Mouse (Mus musculus) liver (tissue): ENCODE data around the gene Elp5.
A peak's percentile ranks its signal among the peaks of the same experiment; 100 is the strongest.

Experiments
- DNase-seq: peaks from one replicate; pipeline ENCODE4 v3.0.0-alpha.2; 2020; ENCODE audit warnings: mixed read lengths

The Elp5 gene

DNA sequence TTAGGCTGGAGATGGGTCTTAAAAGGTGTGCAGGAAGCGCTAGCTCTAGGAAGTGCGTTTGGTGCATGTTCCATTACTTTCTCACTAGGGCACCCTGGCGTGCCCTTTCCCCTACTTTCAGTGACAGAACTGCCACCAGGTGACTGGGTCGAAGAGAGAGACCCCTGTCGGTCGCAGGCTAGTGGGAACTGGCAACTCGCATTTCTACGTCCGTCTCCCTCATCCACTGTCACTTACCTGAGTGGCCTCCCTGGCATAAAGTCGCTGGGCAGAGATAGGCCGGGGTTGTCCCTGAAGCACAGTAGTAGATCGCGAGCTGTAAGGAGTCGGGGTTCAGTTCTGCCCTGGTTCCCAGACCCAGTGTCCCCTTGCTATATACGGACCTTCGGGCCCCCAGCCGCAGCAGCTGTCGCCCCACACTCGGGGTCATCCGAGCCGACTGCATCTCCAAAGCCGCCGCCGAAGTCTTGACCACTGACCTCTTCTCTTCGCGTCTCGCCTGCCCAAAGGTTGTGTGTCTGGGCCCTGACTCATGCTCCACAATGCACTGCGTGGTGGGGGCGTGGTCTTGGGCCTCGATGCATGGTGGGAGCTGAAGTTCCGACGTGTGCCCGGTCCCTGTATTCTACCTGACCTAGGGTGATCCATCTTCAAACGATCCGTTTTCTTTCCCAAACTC is 32.7 kb upstream of the Elp5 start, which contains the start of gene Acadvl:
Gene Acadvl (minus strand): TSS at position 532 of the 679 bp plus-strand sequence.
- DNase-seq, result peak; percentile 93

- no peak for DNase-seq
Measured at GRCm38 (mm10) chr11:70014051-70014450, 31.7 kb upstream of the Elp5 start.

- no peak for DNase-seq
Measured at GRCm38 (mm10) chr11:70013408-70013807, 31.1 kb upstream of the Elp5 start.

DNA sequence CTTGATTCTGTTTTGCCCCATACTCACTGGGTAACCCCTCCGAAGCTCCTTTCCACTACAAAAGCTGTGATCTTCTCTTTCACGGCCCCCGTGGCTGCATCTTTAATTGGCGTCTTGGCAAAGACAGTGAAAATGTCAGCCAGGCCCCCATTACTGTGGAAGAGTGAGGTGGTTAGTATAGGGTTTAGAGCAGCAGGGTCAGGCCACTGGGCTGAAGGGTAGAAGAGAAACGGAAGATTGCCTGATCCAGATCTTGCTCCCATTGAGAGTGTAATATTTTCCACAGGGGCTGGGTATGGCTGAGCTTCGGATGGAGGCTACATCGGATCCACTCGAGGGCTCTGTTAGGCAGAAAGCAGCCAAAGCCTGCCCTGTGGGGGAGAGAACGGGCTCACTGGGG is 30.6 kb upstream of the Elp5 start:
- DNase-seq, result no peak

DNA sequence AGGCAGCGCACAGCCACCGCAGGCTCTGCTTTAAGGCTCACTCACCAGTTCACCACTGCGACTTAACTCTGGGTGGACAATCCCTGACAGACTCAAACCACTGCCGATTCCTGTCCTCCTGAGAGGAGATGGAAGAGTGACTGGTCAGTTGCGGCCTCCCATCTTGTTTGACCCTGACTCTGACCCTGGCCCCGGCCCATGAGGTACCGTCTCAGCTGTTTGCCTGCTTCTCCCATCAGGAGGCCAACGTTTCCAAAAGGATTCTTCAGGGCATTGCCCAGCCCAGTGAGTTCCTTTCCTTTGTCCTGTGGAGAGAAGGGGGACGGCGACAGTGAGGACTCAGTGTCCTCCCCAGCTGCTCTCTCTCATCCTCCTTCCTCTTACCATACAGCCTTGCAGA is 28.6 kb upstream of the Elp5 start:
- no peak for DNase-seq

DNA sequence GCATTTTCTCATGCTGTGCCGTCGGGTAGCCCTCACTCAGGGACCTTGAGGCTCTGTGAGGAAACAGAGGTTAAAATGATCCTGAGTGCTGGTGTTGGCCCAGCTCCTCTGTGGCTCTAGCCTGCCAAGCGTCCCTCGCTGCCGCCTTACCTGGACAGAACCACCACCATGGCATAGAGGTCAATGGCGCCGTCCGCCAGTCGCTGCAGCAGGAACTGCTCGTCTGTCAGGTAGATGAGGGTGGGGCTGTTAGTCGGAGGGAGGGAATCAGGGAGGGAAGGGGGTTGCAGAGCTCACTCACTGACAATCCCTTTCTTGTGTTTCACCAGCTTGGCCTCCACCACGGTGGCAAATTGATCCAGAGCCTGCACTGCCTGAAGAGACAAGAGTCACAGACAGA is 28.2 kb upstream of the Elp5 start:
- DNase-seq, result no peak

DNA sequence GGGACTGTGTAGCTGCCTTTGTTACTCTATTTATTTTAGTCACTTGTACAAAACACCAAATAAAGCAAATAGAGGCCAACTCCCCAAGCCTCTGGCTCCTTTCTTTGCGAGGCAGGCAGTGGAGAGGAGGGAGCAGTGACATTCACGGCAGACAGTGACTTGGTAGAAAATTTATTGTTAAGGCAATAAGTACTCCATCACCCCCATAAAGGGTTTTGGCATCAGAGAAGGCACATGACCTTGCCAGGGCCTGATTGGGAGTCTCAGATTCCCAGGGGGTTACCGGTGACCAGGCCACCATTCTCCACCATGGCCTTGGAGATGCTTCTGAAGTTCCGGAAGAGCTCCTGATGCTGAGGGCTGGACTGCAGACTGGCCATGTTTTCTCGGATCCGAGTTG is 27.7 kb upstream of the Elp5 start:
- no peak for DNase-seq

- DNase-seq, result peak; percentile 29
Measured at GRCm38 (mm10) chr11:70005521-70005920, 23.2 kb upstream of the Elp5 start.

DNA sequence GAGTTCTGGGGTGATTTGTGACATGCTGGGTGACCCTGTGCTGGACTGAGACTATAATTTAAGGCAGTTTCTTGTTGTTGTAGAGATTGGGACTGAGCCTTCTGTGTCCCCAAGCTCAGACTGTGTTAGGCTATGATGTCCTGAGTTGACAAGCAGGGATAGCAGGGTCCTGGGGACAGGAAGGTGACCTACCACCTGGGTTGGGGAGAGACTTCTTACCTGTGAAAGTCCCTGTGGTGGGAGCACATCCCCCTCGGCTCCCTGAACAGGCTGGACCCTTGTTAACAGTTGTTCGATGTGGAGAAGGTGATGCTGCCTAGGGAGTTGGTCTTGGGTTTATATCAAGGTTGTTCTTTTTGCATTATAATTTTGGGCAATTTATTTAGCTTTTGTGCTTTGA is 20.2 kb upstream of the Elp5 start:
- DNase-seq, result no peak

GRCm38 (mm10) chr11:70001865-70002264 is 19.5 kb upstream of the Elp5 start:
- peak; percentile 46 for DNase-seq

- no peak for DNase-seq
Measured at GRCm38 (mm10) chr11:70001159-70001558, 18.8 kb upstream of the Elp5 start.

- DNase-seq, result peak; percentile 95
Measured at GRCm38 (mm10) chr11:70000396-70000898, 18.1 kb upstream of the Elp5 start, which contains the start of gene Dvl2. Dvl2 (plus strand) TSS chr11:70000595.

DNA sequence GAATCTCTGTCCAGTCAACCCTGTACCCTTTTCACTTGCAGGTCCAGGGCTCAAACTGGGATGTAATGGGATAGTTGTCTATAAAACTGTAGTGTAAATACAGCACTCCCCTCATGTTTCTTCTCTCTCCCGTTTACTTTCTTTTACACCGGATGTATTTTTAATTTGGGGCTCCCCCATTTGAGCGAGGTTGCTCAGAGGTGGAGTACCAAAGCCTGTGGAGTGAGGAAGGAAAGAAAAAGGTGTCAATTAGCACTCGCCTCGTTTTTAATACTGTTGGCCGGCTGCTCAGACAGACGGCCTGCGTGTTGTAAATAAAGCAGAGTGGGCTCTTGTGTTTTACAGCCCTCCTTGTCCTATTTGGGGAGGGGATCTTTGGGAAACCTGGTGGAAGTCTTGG is 17.3 kb upstream of the Elp5 start:
- DNase-seq, result no peak

- DNase-seq, result no peak
Measured at GRCm38 (mm10) chr11:69998567-69999491, 16.5 kb upstream of the Elp5 start.

DNA sequence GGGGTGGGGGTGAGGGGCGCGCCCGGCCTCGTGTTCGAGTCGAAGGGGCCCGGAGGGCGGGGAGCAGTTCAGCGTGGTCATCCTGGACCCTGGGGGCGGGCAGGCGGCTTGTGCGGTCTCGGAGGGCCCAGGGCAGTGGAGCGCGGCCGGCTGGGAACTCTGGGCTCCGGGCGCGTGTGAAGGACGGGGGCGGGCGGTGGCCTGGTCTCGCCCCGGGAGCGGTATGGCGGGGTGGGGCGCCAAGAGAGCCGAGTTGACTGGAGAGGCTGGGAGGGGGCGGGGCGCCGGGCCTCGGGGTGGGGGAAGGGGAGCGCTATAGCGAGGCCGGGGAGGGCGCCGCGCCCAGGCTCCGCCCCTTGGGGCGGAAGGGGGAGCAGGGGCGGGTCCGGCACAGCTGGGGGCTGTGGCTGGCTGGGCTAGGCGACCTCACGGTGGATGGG is 14.8 kb upstream of the Elp5 start:
- peak; percentile 99 for DNase-seq

- peak; percentile 72 for DNase-seq
Measured at GRCm38 (mm10) chr11:69996161-69997061, 14.1 kb upstream of the Elp5 start.

- DNase-seq, result peak; percentile 99
Measured at GRCm38 (mm10) chr11:69995391-69995960, 13.2 kb upstream of the Elp5 start, which contains the start of gene Phf23. Phf23 (plus strand) TSS chr11:69995777.

DNA sequence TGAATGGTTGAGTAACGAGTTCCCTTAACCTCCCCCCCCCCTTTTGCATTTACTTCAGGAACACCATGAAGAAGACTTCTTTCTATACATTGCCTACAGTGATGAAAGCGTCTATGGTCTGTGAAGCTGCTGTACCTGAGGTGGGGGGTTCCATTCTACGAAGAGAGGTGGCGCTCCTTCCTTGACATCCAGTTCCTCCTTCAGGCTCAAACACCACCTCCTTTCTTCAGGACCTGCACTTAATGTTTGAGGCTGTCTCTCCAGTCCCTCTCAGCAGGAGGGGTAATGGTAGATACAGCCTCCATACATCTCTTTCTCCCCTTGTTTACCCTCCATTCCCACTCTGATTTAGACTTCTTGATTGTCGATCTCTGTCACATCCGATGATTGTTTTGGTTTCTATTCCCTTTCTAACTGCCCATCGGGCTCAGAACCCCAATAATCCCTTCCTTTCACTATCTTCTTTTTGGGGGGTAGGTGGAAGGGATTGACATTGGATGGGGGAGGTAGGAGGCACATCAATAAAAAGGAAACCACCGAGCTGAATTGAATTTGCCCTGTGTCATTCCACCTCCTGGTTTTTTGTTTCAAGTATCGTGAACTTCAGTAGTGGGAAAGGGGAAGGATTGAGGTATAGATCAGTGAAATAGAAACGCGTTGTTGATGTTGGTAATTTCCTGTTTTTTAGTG is 12.2 kb upstream of the Elp5 start:
- DNase-seq, result no peak

GRCm38 (mm10) chr11:69992932-69993331 is 10.6 kb upstream of the Elp5 start:
- DNase-seq, result no peak

GRCm38 (mm10) chr11:69992396-69992795 is 10.1 kb upstream of the Elp5 start:
- DNase-seq, result no peak

DNA sequence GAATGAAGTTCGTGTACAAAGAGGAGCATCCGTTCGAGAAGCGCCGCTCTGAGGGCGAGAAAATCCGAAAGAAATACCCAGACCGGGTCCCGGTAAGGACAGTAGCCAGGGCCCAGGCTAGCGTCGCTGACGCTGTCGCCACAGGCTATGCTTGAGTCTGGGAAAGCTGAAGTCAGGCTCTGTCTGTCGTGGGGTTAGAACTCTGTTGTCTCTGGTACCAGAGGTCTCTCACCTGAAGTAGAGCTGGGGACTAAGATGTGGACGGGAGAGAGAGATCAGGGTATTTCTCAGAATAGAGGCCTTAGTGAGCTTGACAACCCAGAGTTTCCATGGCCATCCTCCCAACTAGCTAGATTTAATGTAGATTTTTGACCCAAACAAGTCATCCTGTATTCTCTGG is 9.4 kb upstream of the Elp5 start:
- DNase-seq, result no peak
